Mouse (Mus musculus) small intestine, adult 10 weeks (tissue): ENCODE data around the gene Atp8a2. TPM values are rescaled to one million over a fixed set of nuclear protein-coding genes. Genes with fewer than 3 reads are reported as not detected.

ENCODE experiments used
- polyA plus RNA-seq: library from polyadenylated mRNA; stranded (reverse); fragments of 350-450 nt; fragmentation: Illumina TruSeq; extraction: RNeasy Lipid Tissue Mini Kit (QIAGEN cat#74804); gene quantifications from one replicate; pipeline ENCODE4 v1.2.3, GENCODE M21; 2014; ENCODE audit warnings: low replicate concordance

Gene Atp8a2
- 1.8 TPM for polyA plus RNA-seq

GRCm38 (mm10) chr14:60196884-60197283 lies at the start of gene Atp8a2:
TSS of gene Atp8a2 (minus strand) at chr14:60197179.

GRCm38 (mm10) chr14:59625158-59625805 lies 571.7 kb downstream of the Atp8a2 start, which contains the start of gene Shisa2:
TSS of gene Shisa2 (plus strand) at chr14:59625308.

GRCm38 (mm10) chr14:59597398-59598259 lies 599.4 kb downstream of the Atp8a2 start, which contains the start of gene Cdadc1:
TSS of gene Cdadc1 (minus strand) at chr14:59597959.

Other genes with a start within 250 kb of the Atp8a2 start
- gene Nupl1, start 54.3 kb upstream of the Atp8a2 start, polyA plus RNA-seq: not detected
- gene Gm49336, start 54.3 kb upstream of the Atp8a2 start, polyA plus RNA-seq: 93.6 TPM
- 122 TPM for gene Mtmr6, start 68.0 kb upstream of the Atp8a2 start, polyA plus RNA-seq
- 0.48 TPM for gene Amer2, start 176.1 kb upstream of the Atp8a2 start, polyA plus RNA-seq